Mouse (Mus musculus) heart, postnatal 0 days (tissue): Measurements from ENCODE around the gene Ssxb1. TPM values are rescaled to one million over a fixed set of nuclear protein-coding genes. Genes with fewer than 3 reads are reported as not detected.
"Not testable (repeated sequence)": the region's sequence is repeated elsewhere in the genome, so short reads cannot be mapped to it uniquely, and the experiment has no call there.

Experiments used
- ATAC-seq: fragments of 200-750 bp; cut with Nextera tagmentation; 2 replicates; pipeline ENCODE4 v1.8.0; 2017; ENCODE audit warnings: low read depth, moderate number of reproducible peaks, moderate library complexity; ENCODE audit not compliant: insufficient read depth
- DNase-seq: peaks from one replicate; pipeline ENCODE4 v3.0.0-alpha.2; 2016; ENCODE audit warnings: low spot score
- H3K27ac ChIP-seq: fragments of 300-500 bp; sonication (generic); 2 replicates; pipeline ENCODE4 v1.5.1; 2014; ENCODE audit warnings: low read depth, mild to moderate bottlenecking
- H3K27me3 ChIP-seq: fragments of 300-500 bp; sonication (generic); 2 replicates; pipeline ENCODE4 v1.6.1; 2014; ENCODE audit warnings: low read length, mixed read lengths; ENCODE audit not compliant: control insufficient read depth, insufficient read depth
- H3K36me3 ChIP-seq: fragments of 300-500 bp; sonication (generic); replicated peaks from 2 replicates; pipeline ENCODE4 v1.6.1; 2014; ENCODE audit warnings: low read length, mixed read lengths; ENCODE audit not compliant: control insufficient read depth, insufficient read depth
- H3K4me1 ChIP-seq: fragments of 300-500 bp; sonication (generic); 2 replicates; pipeline ENCODE4 v1.6.1; 2014; ENCODE audit warnings: antibody characterized with exemption; ENCODE audit not compliant: control insufficient read depth, insufficient read depth
- H3K4me2 ChIP-seq: fragments of 300-500 bp; sonication (generic); 2 replicates; pipeline ENCODE4 v1.6.1; 2014; ENCODE audit warnings: low read depth, mild to moderate bottlenecking, low read length, moderate library complexity
- H3K4me3 ChIP-seq: fragments of 300-500 bp; sonication (generic); 2 replicates; pipeline ENCODE4 v1.5.1; 2014; ENCODE audit warnings: low read depth, low read length
- H3K9ac ChIP-seq: fragments of 300-500 bp; sonication (generic); replicated peaks from 2 replicates; pipeline ENCODE4 v1.6.1; 2014; ENCODE audit warnings: low read depth, low read length, mixed read lengths
- H3K9me3 ChIP-seq: fragments of 300-500 bp; sonication (generic); replicated peaks from 2 replicates; pipeline ENCODE4 v1.6.1; 2016; ENCODE audit warnings: low read length; ENCODE audit not compliant: control insufficient read depth
- WGBS: fragments of 180-500 bp; shearing (Covaris S2); extraction: QIAGEN DNeasy Blood & Tissue Kit; methylation state at CpG from one replicate; pipeline ENCODE4 v1.1.7; 2014; 5-methylcytosine and 5-hydroxymethylcytosine counted together
- polyA plus RNA-seq: library from polyadenylated mRNA; unstranded; fragments of >200 nt; fragmentation: Nextera tagmentation; extraction: Ambion mirVana; gene quantifications from 2 replicates; pipeline ENCODE4 v1.2.1, GENCODE M21; 2015
- total RNA-seq: library from RNA; depleted of rRNA; stranded (reverse); fragments of >200 nt; gene quantifications from 2 replicates; pipeline ENCODE4 v1.2.3, GENCODE M21; 2014; ENCODE audit warnings: low replicate concordance; rRNA removed

Gene Ssxb1
- total RNA-seq (not detected in 2 replicates), polyA plus RNA-seq (not detected in 2 replicates)

GRCm38 (mm10) chrX:8413005-8413404 is at the start of gene Ssxb1:
Gene Ssxb1, plus strand, starts transcription at chrX:8413305.
- 13% methylated on average over 1 of the region's 1 CpGs for WGBS
- H3K9ac ChIP-seq = not testable (repeated sequence)

GRCm38 (mm10) chrX:8366678-8367077 is 46.4 kb upstream of the Ssxb1 start, which contains the start of gene Ssxb9:
Gene Ssxb9, plus strand, starts transcription at chrX:8366978.
- not testable (repeated sequence) for H3K4me3 ChIP-seq, H3K27ac ChIP-seq, H3K27me3 ChIP-seq, H3K9ac ChIP-seq, H3K9me3 ChIP-seq, H3K4me1 ChIP-seq, H3K4me2 ChIP-seq, ATAC-seq, DNase-seq, H3K36me3 ChIP-seq
- WGBS = 15% methylated on average over 1 of the region's 1 CpGs

More at GRCm38 (mm10) chrX:8413005-8413404, at the start of gene Ssxb1:
- H3K27ac ChIP-seq, H3K4me1 ChIP-seq, H3K36me3 ChIP-seq, H3K4me2 ChIP-seq, ATAC-seq, H3K27me3 ChIP-seq, DNase-seq, H3K9me3 ChIP-seq, H3K4me3 ChIP-seq: not testable (repeated sequence)

GRCm38 (mm10) chrX:8461626-8462025 is 48.5 kb downstream of the Ssxb1 start, which contains the start of gene Ssxb2:
Gene Ssxb2, minus strand, starts transcription at chrX:8461726.
- H3K27ac ChIP-seq, DNase-seq, H3K4me2 ChIP-seq, H3K36me3 ChIP-seq, H3K9ac ChIP-seq, H3K9me3 ChIP-seq, H3K27me3 ChIP-seq, H3K4me1 ChIP-seq, ATAC-seq, H3K4me3 ChIP-seq: not testable (repeated sequence)
- WGBS = 47% methylated on average over 2 of the region's 2 CpGs

Other genes with a start within 250 kb of the Ssxb1 start
- 7.0 and 12.2 TPM in 2 replicates for gene Tbc1d25, start 237.1 kb upstream of the Ssxb1 start, total RNA-seq
- 6.4 and 6.5 TPM in 2 replicates for gene Tbc1d25, start 237.1 kb upstream of the Ssxb1 start, polyA plus RNA-seq
- 23.0 and 26.2 TPM in 2 replicates for gene Ebp, start 219.8 kb upstream of the Ssxb1 start, total RNA-seq
- 20.6 and 26.3 TPM in 2 replicates for gene Ebp, start 219.8 kb upstream of the Ssxb1 start, polyA plus RNA-seq
- 1.6 and 5.6 TPM in 2 replicates for gene Porcn, start 206.8 kb upstream of the Ssxb1 start, total RNA-seq
- 2.5 and 2.9 TPM in 2 replicates for gene Porcn, start 206.8 kb upstream of the Ssxb1 start, polyA plus RNA-seq
- 20.9 and 25.1 TPM in 2 replicates for gene Ftsj1, start 160.9 kb upstream of the Ssxb1 start, total RNA-seq
- 17.1 and 18.8 TPM in 2 replicates for gene Ftsj1, start 160.9 kb upstream of the Ssxb1 start, polyA plus RNA-seq
- 10.5 and 20.4 TPM in 2 replicates for gene Slc38a5, start 142.2 kb upstream of the Ssxb1 start, total RNA-seq
- 5.0 and 5.8 TPM in 2 replicates for gene Slc38a5, start 142.2 kb upstream of the Ssxb1 start, polyA plus RNA-seq
- not detected in 2 replicates for gene Ssxb10, start 85.9 kb upstream of the Ssxb1 start, total RNA-seq
- gene Ssxb10, start 85.9 kb upstream of the Ssxb1 start, polyA plus RNA-seq = not detected in 2 replicates
- gene Ssxb9, start 46.3 kb upstream of the Ssxb1 start, total RNA-seq = not detected in 2 replicates
- gene Ssxb9, start 46.3 kb upstream of the Ssxb1 start, polyA plus RNA-seq = not detected in 2 replicates
- gene Ssxb2, start 48.4 kb downstream of the Ssxb1 start, total RNA-seq = not detected in 2 replicates
- not detected in 2 replicates for gene Ssxb2, start 48.4 kb downstream of the Ssxb1 start, polyA plus RNA-seq
- not detected in 2 replicates for gene Gm14459, start 111.6 kb downstream of the Ssxb1 start, total RNA-seq
- not detected in 2 replicates for gene Gm14459, start 111.6 kb downstream of the Ssxb1 start, polyA plus RNA-seq
- not detected in 2 replicates for gene Ssxb6, start 134.9 kb downstream of the Ssxb1 start, total RNA-seq
- gene Ssxb6, start 134.9 kb downstream of the Ssxb1 start, polyA plus RNA-seq = not detected in 2 replicates
- gene Ssxb3, start 178.5 kb downstream of the Ssxb1 start, total RNA-seq = not detected in 2 replicates
- gene Ssxb3, start 178.5 kb downstream of the Ssxb1 start, polyA plus RNA-seq = not detected in 2 replicates